Comparison of ENCODE assay signal across 9 mouse cellular contexts in the genomic region with DNA sequence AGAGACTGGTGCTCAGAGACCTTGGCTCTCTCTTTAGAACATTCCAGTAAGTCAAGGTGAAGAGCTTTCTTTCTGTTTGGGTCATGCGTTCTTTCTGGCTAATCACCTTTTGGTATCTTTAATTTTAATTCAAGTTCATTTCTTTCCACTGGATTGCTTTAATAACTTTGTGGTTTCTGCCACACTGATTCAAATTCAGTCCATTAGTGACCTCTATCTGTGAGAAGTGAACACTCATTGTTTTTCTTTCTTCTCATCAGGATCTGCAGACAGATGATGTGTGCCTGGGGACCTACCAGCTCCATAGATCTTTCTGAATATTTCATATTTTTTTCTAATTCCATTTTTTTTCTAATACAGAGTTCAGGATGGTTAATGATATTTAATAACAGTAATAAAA. TPM values are rescaled to one million over a fixed set of nuclear protein-coding genes. Genes with fewer than 3 reads are reported as not detected.
DNase-seq lines count a peak whose midpoint lies in the region; ATAC-seq and TF ChIP-seq lines count a peak whose summit lies in the region.
"Had no signal": no experiment of that assay in that cellular context is flagged by ENCODE, and none has a peak within 500 bp of the region (broad histone marks: within the 10 kb centered on the region; RNA-seq: fewer than 3 reads in every experiment).

No protein-coding gene starts in this region.

- ATAC-seq in midbrain, embryonic 11.5 days (ENCODE audit: low FRiP score) = no peak
- ATAC-seq in limb, embryonic 11.5 days (ENCODE audit: insufficient number of reproducible peaks, low FRiP score, low TSS enrichment, low read depth) = no peak
- ATAC-seq in stomach, postnatal 0 days (ENCODE audit: low FRiP score, low TSS enrichment) = no peak

- H3K4me2 ChIP-seq in midbrain, embryonic 11.5 days = no peak overlapping the region
- H3K4me2 ChIP-seq in limb, embryonic 11.5 days (ENCODE audit: low read depth, severe bottlenecking) = peak overlapping the region; percentile 82
- H3K4me2 ChIP-seq in stomach, postnatal 0 days (replicated peaks; ENCODE audit: low read depth) = peak overlapping the region; percentile 82

- no peak overlapping the region for H3K27ac ChIP-seq in heart, adult 2 months
- H3K27ac ChIP-seq in midbrain, embryonic 10.5 days (replicated peaks) = no peak overlapping the region
- H3K27ac ChIP-seq in midbrain, embryonic 11.5 days (ENCODE audit: low read depth, low read length) = no peak overlapping the region
- no peak overlapping the region for H3K27ac ChIP-seq in limb, embryonic 11.5 days (replicated peaks; ENCODE audit: low read depth, low read length)
- no peak overlapping the region for H3K27ac ChIP-seq in stomach, postnatal 0 days (replicated peaks)

- H3K4me3 ChIP-seq in heart, adult 2 months = no peak overlapping the region
- peak overlapping the region; percentile 75; the same call in 1 of the 2 replicates for H3K4me3 ChIP-seq in midbrain, embryonic 10.5 days
- no peak overlapping the region for H3K4me3 ChIP-seq in midbrain, embryonic 11.5 days (ENCODE audit: low read depth, low read length)
- H3K4me3 ChIP-seq in limb, embryonic 11.5 days (ENCODE audit: low read depth, low read length) = no peak overlapping the region
- H3K4me3 ChIP-seq in stomach, postnatal 0 days (ENCODE audit: low read depth, low read length) = peak overlapping the region; percentile 81

- peaks cover 3% of the 10 kb centered on the region for H3K4me1 ChIP-seq in heart, adult 2 months (ENCODE audit: control insufficient read depth, insufficient read depth, low read length)
- H3K4me1 ChIP-seq in midbrain, embryonic 10.5 days = peaks cover 33% of the 10 kb centered on the region
- H3K4me1 ChIP-seq in midbrain, embryonic 11.5 days (ENCODE audit: control insufficient read depth, insufficient read depth, low read length) = peaks cover 10% of the 10 kb centered on the region
- H3K4me1 ChIP-seq in limb, embryonic 11.5 days (ENCODE audit: control insufficient read depth, insufficient read depth, low read length) = peaks cover 17% of the 10 kb centered on the region; the same call in 1 of the 2 replicates
- no peaks in the 10 kb centered on the region for H3K4me1 ChIP-seq in stomach, postnatal 0 days (replicated peaks; ENCODE audit: control insufficient read depth, insufficient read depth)

- peak; percentile 71 for TF ChIP-seq CTCF in heart, adult 2 months (IDR thresholded peaks at IDR 0.05)
- peak; percentile 68 for TF ChIP-seq CTCF in stomach, postnatal 0 days (IDR thresholded peaks at IDR 0.05; ENCODE audit: low read depth)

- H3K36me3 ChIP-seq in heart, adult 2 months (ENCODE audit: control insufficient read depth, insufficient read depth, low read length) = peaks cover 4% of the 10 kb centered on the region
- H3K36me3 ChIP-seq in midbrain, embryonic 10.5 days = no peaks in the 10 kb centered on the region
- H3K36me3 ChIP-seq in midbrain, embryonic 11.5 days (ENCODE audit: control insufficient read depth, insufficient read depth, low read length) = no peaks in the 10 kb centered on the region
- H3K36me3 ChIP-seq in limb, embryonic 11.5 days (ENCODE audit: control insufficient read depth, insufficient read depth, low read length) = no peaks in the 10 kb centered on the region
- no peaks in the 10 kb centered on the region for H3K36me3 ChIP-seq in stomach, postnatal 0 days (ENCODE audit: control insufficient read depth, insufficient read depth, low read length)

- H3K79me2 ChIP-seq in heart, adult 2 months (replicated peaks; ENCODE audit: control insufficient read depth, insufficient read depth, low read length) = no peaks in the 10 kb centered on the region

- WGBS in heart, adult 2 months = 39% methylated on average over 1 of the region's 1 CpGs
- 60% methylated on average over 1 of the region's 1 CpGs for WGBS in midbrain, embryonic 10.5 days
- WGBS in midbrain, embryonic 11.5 days = 59% methylated on average over 1 of the region's 1 CpGs
- 83% methylated on average over 1 of the region's 1 CpGs for WGBS in limb, embryonic 11.5 days
- WGBS in stomach, postnatal 0 days = 30% methylated on average over 1 of the region's 1 CpGs

- H3K9ac ChIP-seq in heart, adult 2 months (ENCODE audit: low read depth, low read length) = no peak overlapping the region
- H3K9ac ChIP-seq in midbrain, embryonic 11.5 days (ENCODE audit: low read length) = no peak overlapping the region
- no peak overlapping the region for H3K9ac ChIP-seq in limb, embryonic 11.5 days (ENCODE audit: low read length)
- H3K9ac ChIP-seq in stomach, postnatal 0 days (ENCODE audit: low read length) = no peak overlapping the region

- intact Hi-C loops in heart, adult 2 months (cut with DNase I) = loop anchor here (5.0 to 10.0 kb wide), 3 partner anchors 1114 to 1506 kb away; no protein-coding TSS in a partner anchor
- intact Hi-C loops in heart, postnatal 14 days (cut with DNase I) = loop anchor here (10.0 kb wide), 4 partner anchors 464 to 1274 kb away; no protein-coding TSS in a partner anchor

- DNase-seq in heart, adult 2 months = no peak
- DNase-seq in heart, postnatal 14 days = no peak
- no peak for DNase-seq in midbrain, embryonic 10.5 days (ENCODE audit: low spot score)
- no peak for DNase-seq in midbrain, embryonic 11.5 days (ENCODE audit: low spot score, missing footprints)
- no peak for DNase-seq in limb, embryonic 11.5 days (ENCODE audit: low spot score)
- no peak for DNase-seq in stomach, postnatal 0 days (ENCODE audit: low spot score)
- DNase-seq in right cerebral cortex, postnatal 4 days = no peak
- no peak for DNase-seq in layer of hippocampus, adult 8-10 months (ENCODE audit: low spot score in 2 of 2)
- DNase-seq: adrenal gland, adult 8-10 months had no signal

- H3K27me3 ChIP-seq in heart, adult 2 months (ENCODE audit: control insufficient read depth, insufficient read depth, low read length) = no peaks in the 10 kb centered on the region
- H3K27me3 ChIP-seq in midbrain, embryonic 10.5 days (ENCODE audit: low read depth, poor library complexity, severe bottlenecking) = peaks cover 32% of the 10 kb centered on the region
- H3K27me3 ChIP-seq in midbrain, embryonic 11.5 days (ENCODE audit: control insufficient read depth, insufficient read depth, low read length) = peaks cover 6% of the 10 kb centered on the region
- no peaks in the 10 kb centered on the region for H3K27me3 ChIP-seq in limb, embryonic 11.5 days (ENCODE audit: control insufficient read depth, insufficient read depth, low read length)
- no peaks in the 10 kb centered on the region for H3K27me3 ChIP-seq in stomach, postnatal 0 days (ENCODE audit: control insufficient read depth, insufficient read depth, low read length)

- no peak for TF ChIP-seq EP300 in heart, adult 2 months (IDR thresholded peaks at IDR 0.05; ENCODE audit: insufficient read depth, low read depth, low read length)
- no peak for TF ChIP-seq EP300 in stomach, postnatal 0 days (optimal IDR thresholded peaks at IDR 0.05)

- no peaks in the 10 kb centered on the region for H3K9me3 ChIP-seq in midbrain, embryonic 10.5 days (replicated peaks)
- no peaks in the 10 kb centered on the region for H3K9me3 ChIP-seq in midbrain, embryonic 11.5 days (ENCODE audit: control insufficient read depth, low read length)
- H3K9me3 ChIP-seq in limb, embryonic 11.5 days (ENCODE audit: control insufficient read depth, low read length) = no peaks in the 10 kb centered on the region
- no peaks in the 10 kb centered on the region for H3K9me3 ChIP-seq in stomach, postnatal 0 days (ENCODE audit: control insufficient read depth, low read length)

- TF ChIP-seq POLR2A in heart, adult 2 months (IDR thresholded peaks at IDR 0.05; ENCODE audit: insufficient read depth, low read depth, low read length) = no peak

RNA-seq across cellular contexts. Expression of a gene that starts 6.5 kb away (rescaled TPM):
- 1 to 10 TPM; 4.8 to 6.9 TPM for total RNA-seq in heart, adult 2 months (2021)
- 2.2 and 4.2 TPM in 2 replicates for polyA plus RNA-seq in heart, adult 2 months (2012; rRNA removed)
- total RNA-seq in heart, postnatal 14 days (2021) = 10 to 100 TPM; 11.3 to 14.5 TPM
- 29.1 and 30.1 TPM in 2 replicates for polyA plus RNA-seq in midbrain, embryonic 10.5 days (2016; fragmentation: Nextera tagmentation; extraction: Ambion mirVana)
- polyA plus RNA-seq in midbrain, embryonic 11.5 days (2014; fragmentation: Nextera tagmentation; extraction: Ambion mirVana) = 27.0 and 27.3 TPM in 2 replicates
- 19.9 and 22.8 TPM in 2 replicates for polyA plus RNA-seq in limb, embryonic 11.5 days (2014; fragmentation: Nextera tagmentation; extraction: Ambion mirVana)
- 5.7 and 6.2 TPM in 2 replicates for polyA plus RNA-seq in stomach, postnatal 0 days (2015; fragmentation: Nextera tagmentation; extraction: Ambion mirVana)
- total RNA-seq in layer of hippocampus, adult 8-10 months (2022) = 10 to 100 TPM; 36.3 to 43.8 (median 40.3) TPM

Comparison
In these comparisons a context has a peak if more than half of its experiments do, and no peak if none do; other contexts are left out.
1. H3K4me3 ChIP-seq: peak in midbrain, embryonic 10.5 days (single experiment) and stomach, postnatal 0 days (single experiment); none in heart, adult 2 months (single experiment), midbrain, embryonic 11.5 days (single experiment) and limb, embryonic 11.5 days (single experiment).